Mouse (Mus musculus): Measurements from ENCODE around the gene Gm5142.

DNA sequence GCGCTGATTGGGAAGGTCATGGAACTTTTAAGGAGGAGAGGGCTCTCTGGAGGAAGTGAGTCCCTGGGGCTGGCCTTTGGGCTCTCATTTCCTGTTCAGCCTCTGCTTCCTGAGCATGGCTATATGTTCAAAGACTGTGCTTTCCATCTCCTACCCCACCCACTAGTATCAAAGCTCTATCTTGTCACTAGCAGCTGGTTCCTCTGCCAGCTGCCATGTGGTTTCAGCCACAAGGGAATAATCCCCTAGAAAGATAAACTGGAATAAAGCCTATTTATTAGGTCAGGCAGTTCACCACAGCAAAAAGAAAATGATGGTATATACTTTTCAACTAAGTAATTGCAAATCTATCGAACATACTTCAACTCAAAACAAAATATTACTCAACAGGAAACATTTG lies 4.2 kb upstream of the Gm5142 start:
- TF ChIP-seq CTCF (IDR thresholded peaks at IDR 0.05; ENCODE audit: low read depth, low read length) (no peak), TAL1 (conservative IDR thresholded peaks at IDR 0.05; ENCODE audit: low read depth, low read length) (no peak), GATA1 (IDR thresholded peaks at IDR 0.05; ENCODE audit: borderline replicate concordance, low read length) (no peak), POLR2AphosphoS5 (IDR thresholded peaks at IDR 0.05; ENCODE audit: insufficient replicate concordance, low read depth, low read length) (no peak), GATA2 (IDR thresholded peaks at IDR 0.05; ENCODE audit: borderline replicate concordance, low read depth, low read length) (no peak)
